Mouse (Mus musculus): ENCODE data around the gene Slc25a33. TPM values are rescaled to one million over a fixed set of nuclear protein-coding genes. Genes with fewer than 3 reads are reported as not detected.
"Not testable (repeated sequence)": the region's sequence is repeated elsewhere in the genome, so short reads cannot be mapped to it uniquely, and the experiment has no call there.

The Slc25a33 gene
- polyA plus RNA-seq (2014; fragmentation: Nextera tagmentation; extraction: Ambion mirVana) = 38.2 and 40.2 TPM in 2 replicates

- Histone ChIP-seq H3K4me3 (replicated peaks; ENCODE audit: low read length) (peak within 1 kb of the TSS; percentile 88), H3K27me3 (ENCODE audit: control insufficient read depth, insufficient read depth, low read length) (no peaks in the 10 kb centered on the region), H3K4me2 (replicated peaks) (peak within 1 kb of the TSS; percentile 96), H3K9ac (peak within 1 kb of the TSS; percentile 87), H3K9me3 (ENCODE audit: control insufficient read depth, low read length) (no peaks in the 10 kb centered on the region), H3K27ac (peak within 1 kb of the TSS; percentile 89), H3K36me3 (replicated peaks; ENCODE audit: control insufficient read depth, insufficient read depth) (no peaks in the 10 kb centered on the region), H3K4me1 (replicated peaks; ENCODE audit: control insufficient read depth, insufficient read depth, low read length) (peaks cover 17% of the 10 kb centered on the region; the same call in 1 of the 2 replicates)
- WGBS = under 1% methylated on average over 47 of the region's 51 CpGs
- ATAC-seq (ENCODE audit: low FRiP score) (peak; percentile 98), DNase-seq (ENCODE audit: low spot score) (peak; percentile 95)
Observed at GRCm38 (mm10) chr4:149774094-149774470, at the start of gene Slc25a33. Gene Slc25a33 (minus strand): TSS chr4:149774277.

- WGBS = 75% methylated on average over 7 of the region's 7 CpGs
- Histone ChIP-seq H3K27me3 (ENCODE audit: control insufficient read depth, insufficient read depth, low read length) (no peaks in the 10 kb centered on the region), H3K4me2 (replicated peaks) (no peak overlapping the region), H3K9me3 (ENCODE audit: control insufficient read depth, low read length) (no peaks in the 10 kb centered on the region), H3K27ac (no peak overlapping the region), H3K4me1 (replicated peaks; ENCODE audit: control insufficient read depth, insufficient read depth, low read length) (no peaks in the 10 kb centered on the region), H3K4me3 (replicated peaks; ENCODE audit: low read length) (no peak overlapping the region), H3K9ac (no peak overlapping the region), H3K36me3 (replicated peaks; ENCODE audit: control insufficient read depth, insufficient read depth) (no peaks in the 10 kb centered on the region)
- ATAC-seq (ENCODE audit: low FRiP score) (no peak), DNase-seq (ENCODE audit: low spot score) (no peak)
Observed at GRCm38 (mm10) chr4:149822586-149823196, 48.6 kb upstream of the Slc25a33 start.

GRCm38 (mm10) chr4:149822126-149822525, 48.0 kb upstream of the Slc25a33 start:
- Histone ChIP-seq H3K9me3 (ENCODE audit: control insufficient read depth, low read length) (no peaks in the 10 kb centered on the region), H3K4me2 (replicated peaks) (no peak overlapping the region; the same call in 1 of the 2 replicates), H3K9ac (no peak overlapping the region), H3K4me3 (replicated peaks; ENCODE audit: low read length) (no peak overlapping the region), H3K27ac (no peak overlapping the region), H3K4me1 (replicated peaks; ENCODE audit: control insufficient read depth, insufficient read depth, low read length) (no peaks in the 10 kb centered on the region), H3K27me3 (ENCODE audit: control insufficient read depth, insufficient read depth, low read length) (no peaks in the 10 kb centered on the region), H3K36me3 (replicated peaks; ENCODE audit: control insufficient read depth, insufficient read depth) (no peaks in the 10 kb centered on the region)
- 50% methylated on average over 9 of the region's 9 CpGs for WGBS
- DNase-seq (ENCODE audit: low spot score) (peak; percentile 66), ATAC-seq (ENCODE audit: low FRiP score) (no peak)

GRCm38 (mm10) chr4:149820569-149820968, 46.5 kb upstream of the Slc25a33 start:
- ATAC-seq (ENCODE audit: low FRiP score) (no peak), DNase-seq (ENCODE audit: low spot score) (no peak)
- Histone ChIP-seq H3K9ac (no peak overlapping the region), H3K4me2 (replicated peaks) (no peak overlapping the region), H3K27me3 (ENCODE audit: control insufficient read depth, insufficient read depth, low read length) (no peaks in the 10 kb centered on the region), H3K27ac (no peak overlapping the region), H3K9me3 (ENCODE audit: control insufficient read depth, low read length) (no peaks in the 10 kb centered on the region), H3K4me3 (replicated peaks; ENCODE audit: low read length) (no peak overlapping the region), H3K4me1 (replicated peaks; ENCODE audit: control insufficient read depth, insufficient read depth, low read length) (no peaks in the 10 kb centered on the region), H3K36me3 (replicated peaks; ENCODE audit: control insufficient read depth, insufficient read depth) (no peaks in the 10 kb centered on the region)
- 56% methylated on average over 6 of the region's 6 CpGs for WGBS

GRCm38 (mm10) chr4:149819195-149819594, 45.1 kb upstream of the Slc25a33 start:
- WGBS = 65% methylated on average over 3 of the region's 3 CpGs
- ATAC-seq (ENCODE audit: low FRiP score) = no peak
- no peak for DNase-seq (ENCODE audit: low spot score)

GRCm38 (mm10) chr4:149816598-149816997, 42.5 kb upstream of the Slc25a33 start:
- no peaks in the 10 kb centered on the region for H3K4me1 ChIP-seq (replicated peaks; ENCODE audit: control insufficient read depth, insufficient read depth, low read length)
- H3K36me3 ChIP-seq (replicated peaks; ENCODE audit: control insufficient read depth, insufficient read depth) = no peaks in the 10 kb centered on the region
- no peaks in the 10 kb centered on the region for H3K9me3 ChIP-seq (ENCODE audit: control insufficient read depth, low read length)
- no peak overlapping the region for H3K4me3 ChIP-seq (replicated peaks; ENCODE audit: low read length)
- no peak overlapping the region for H3K9ac ChIP-seq
- ATAC-seq (ENCODE audit: low FRiP score) (no peak), DNase-seq (ENCODE audit: low spot score) (no peak)
- 90% methylated on average over 9 of the region's 9 CpGs for WGBS
- H3K4me2 ChIP-seq (replicated peaks) = no peak overlapping the region
- no peak overlapping the region for H3K27ac ChIP-seq
- H3K27me3 ChIP-seq (ENCODE audit: control insufficient read depth, insufficient read depth, low read length) = no peaks in the 10 kb centered on the region

More at GRCm38 (mm10) chr4:149819195-149819594, 45.1 kb upstream of the Slc25a33 start:
- Histone ChIP-seq H3K27ac (no peak overlapping the region), H3K4me3 (replicated peaks; ENCODE audit: low read length) (no peak overlapping the region), H3K36me3 (replicated peaks; ENCODE audit: control insufficient read depth, insufficient read depth) (no peaks in the 10 kb centered on the region), H3K4me2 (replicated peaks) (no peak overlapping the region), H3K9me3 (ENCODE audit: control insufficient read depth, low read length) (no peaks in the 10 kb centered on the region), H3K27me3 (ENCODE audit: control insufficient read depth, insufficient read depth, low read length) (no peaks in the 10 kb centered on the region), H3K4me1 (replicated peaks; ENCODE audit: control insufficient read depth, insufficient read depth, low read length) (no peaks in the 10 kb centered on the region), H3K9ac (no peak overlapping the region)

- Histone ChIP-seq H3K9ac (no peak overlapping the region), H3K4me3 (replicated peaks; ENCODE audit: low read length) (no peak overlapping the region), H3K27me3 (ENCODE audit: control insufficient read depth, insufficient read depth, low read length) (peaks cover under 1% of the 10 kb centered on the region; the same call in 1 of the 2 replicates), H3K4me2 (replicated peaks) (no peak overlapping the region), H3K9me3 (ENCODE audit: control insufficient read depth, low read length) (no peaks in the 10 kb centered on the region), H3K4me1 (replicated peaks; ENCODE audit: control insufficient read depth, insufficient read depth, low read length) (no peaks in the 10 kb centered on the region), H3K27ac (no peak overlapping the region), H3K36me3 (replicated peaks; ENCODE audit: control insufficient read depth, insufficient read depth) (no peaks in the 10 kb centered on the region)
- WGBS = 91% methylated on average over 14 of the region's 14 CpGs
- DNase-seq (ENCODE audit: low spot score) = no peak
- ATAC-seq (ENCODE audit: low FRiP score) = no peak
Observed at GRCm38 (mm10) chr4:149815586-149815985, 41.5 kb upstream of the Slc25a33 start.

- H3K4me1 ChIP-seq (replicated peaks; ENCODE audit: control insufficient read depth, insufficient read depth, low read length) = peaks cover 4% of the 10 kb centered on the region
- 62% methylated on average over 14 of the region's 14 CpGs for WGBS
- no peak overlapping the region for H3K27ac ChIP-seq
- H3K4me3 ChIP-seq (replicated peaks; ENCODE audit: low read length) = no peak overlapping the region
- H3K9ac ChIP-seq = no peak overlapping the region
- no peaks in the 10 kb centered on the region for H3K9me3 ChIP-seq (ENCODE audit: control insufficient read depth, low read length)
- H3K36me3 ChIP-seq (replicated peaks; ENCODE audit: control insufficient read depth, insufficient read depth) = no peaks in the 10 kb centered on the region
- H3K4me2 ChIP-seq (replicated peaks) = no peak overlapping the region
- ATAC-seq (ENCODE audit: low FRiP score) (no peak), DNase-seq (ENCODE audit: low spot score) (no peak)
- peaks cover 7% of the 10 kb centered on the region for H3K27me3 ChIP-seq (ENCODE audit: control insufficient read depth, insufficient read depth, low read length)
Observed at GRCm38 (mm10) chr4:149813409-149814184, 39.5 kb upstream of the Slc25a33 start.

GRCm38 (mm10) chr4:149810372-149810771, 36.3 kb upstream of the Slc25a33 start:
- not testable (repeated sequence) for DNase-seq (ENCODE audit: low spot score); ATAC-seq (ENCODE audit: low FRiP score); H3K4me1 ChIP-seq (replicated peaks; ENCODE audit: control insufficient read depth, insufficient read depth, low read length); H3K27ac ChIP-seq; H3K9ac ChIP-seq; H3K27me3 ChIP-seq (ENCODE audit: control insufficient read depth, insufficient read depth, low read length); H3K4me3 ChIP-seq (replicated peaks; ENCODE audit: low read length); H3K4me2 ChIP-seq (replicated peaks); H3K36me3 ChIP-seq (replicated peaks; ENCODE audit: control insufficient read depth, insufficient read depth); H3K9me3 ChIP-seq (ENCODE audit: control insufficient read depth, low read length)

All from hindbrain, embryonic 14.5 days (tissue).